Mouse (Mus musculus) cerebellum, adult 18-20 months (tissue): ENCODE measurements at regions not wholly inside any gene's neighbourhood (a gene's known extent, or its start where the extent isn't known, plus 50 kb on each side); places are given as distances from the start of the nearest gene placed in this dataset.
A peak's percentile ranks its signal among the peaks of the same experiment; 100 is the strongest.

Source experiments
- DNase-seq, 2 experiments: peaks; one replicate each; pipeline ENCODE4 v3.0.0; 2021

DNA sequence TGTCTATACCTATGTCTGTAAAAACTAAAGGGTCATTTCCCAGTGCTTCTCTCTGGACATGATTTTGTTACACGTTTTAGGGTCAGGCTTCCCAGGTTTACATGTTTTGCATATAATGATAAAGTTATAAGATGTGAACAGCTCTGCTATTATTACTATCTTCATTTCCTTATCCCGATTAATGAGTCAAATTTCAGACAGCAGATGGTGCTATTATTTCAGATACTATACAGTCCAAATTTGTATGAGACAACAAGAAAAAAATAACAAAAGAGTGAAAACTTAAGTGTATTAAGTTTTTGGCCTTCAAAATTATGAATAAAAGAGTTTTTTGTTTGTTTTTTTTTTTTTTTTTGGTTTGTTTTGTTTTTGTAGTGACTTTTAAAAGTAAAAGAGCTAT, 922.9 kb upstream of the Ppp6c start:
- DNase-seq = no peak

DNA sequence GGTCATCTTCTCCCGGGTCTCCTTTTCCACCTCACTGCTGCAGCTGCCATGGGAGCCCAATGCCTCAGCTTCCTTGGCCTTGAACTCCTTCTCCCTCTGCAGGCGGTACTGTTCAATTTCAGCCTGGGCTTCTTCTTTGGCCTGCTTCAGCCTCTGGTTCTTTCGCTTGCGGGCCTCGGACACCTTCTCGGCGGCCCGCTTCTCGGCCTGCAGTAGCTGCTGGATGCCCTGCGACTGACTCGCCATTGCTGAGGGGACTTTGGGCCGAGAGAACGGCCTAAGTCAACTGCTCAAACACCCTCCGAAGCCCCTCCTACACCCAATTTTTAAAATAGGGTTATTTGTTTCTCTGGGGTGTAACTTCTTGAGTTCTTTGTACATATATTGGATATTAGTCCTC, 901.4 kb upstream of the Ppp6c start:
- peak; percentile 3 to 10 for DNase-seq

DNA sequence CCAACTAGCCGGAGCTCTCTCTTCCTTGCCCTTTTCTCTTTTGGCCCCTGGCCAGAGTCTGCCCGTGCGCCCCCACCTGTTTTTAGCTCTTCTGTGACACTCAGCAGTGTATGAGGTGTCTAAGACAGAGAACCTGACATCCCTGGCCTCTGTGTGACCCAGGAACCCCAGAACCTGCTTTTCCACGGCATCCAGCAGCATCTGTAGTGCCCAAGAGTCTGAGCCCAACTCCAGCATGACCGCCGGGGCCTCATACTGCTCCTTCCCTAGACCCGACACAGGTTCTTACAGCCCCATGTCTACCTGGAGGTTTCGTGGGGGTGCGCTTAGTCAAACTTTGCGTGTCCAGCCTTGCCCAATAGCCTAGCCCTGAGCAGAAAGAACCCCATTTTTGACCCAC, 892.9 kb upstream of the Ppp6c start:
- no peak for DNase-seq

DNA sequence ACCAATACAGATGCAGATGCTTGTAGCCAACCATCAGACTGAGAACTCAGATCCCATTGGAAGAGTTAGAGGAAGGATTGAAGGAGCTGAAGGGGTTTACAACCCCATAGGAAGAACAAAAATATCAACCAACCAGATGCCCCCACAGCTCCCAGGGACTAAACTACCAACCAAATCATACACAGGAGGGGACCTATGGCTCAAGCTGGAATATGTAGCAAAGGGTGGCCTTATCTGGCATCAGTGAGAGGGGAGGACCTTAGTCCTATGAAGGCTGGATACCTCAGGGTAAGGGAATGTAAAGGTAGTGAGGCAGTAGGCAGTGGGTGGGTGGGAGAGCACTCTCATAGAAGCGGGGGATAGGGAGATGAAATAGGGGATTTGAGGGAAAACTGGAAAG, 888.2 kb upstream of the Ppp6c start:
- no peak for DNase-seq
